ENCODE assay signal across 12 mouse cellular contexts in the genomic region with DNA sequence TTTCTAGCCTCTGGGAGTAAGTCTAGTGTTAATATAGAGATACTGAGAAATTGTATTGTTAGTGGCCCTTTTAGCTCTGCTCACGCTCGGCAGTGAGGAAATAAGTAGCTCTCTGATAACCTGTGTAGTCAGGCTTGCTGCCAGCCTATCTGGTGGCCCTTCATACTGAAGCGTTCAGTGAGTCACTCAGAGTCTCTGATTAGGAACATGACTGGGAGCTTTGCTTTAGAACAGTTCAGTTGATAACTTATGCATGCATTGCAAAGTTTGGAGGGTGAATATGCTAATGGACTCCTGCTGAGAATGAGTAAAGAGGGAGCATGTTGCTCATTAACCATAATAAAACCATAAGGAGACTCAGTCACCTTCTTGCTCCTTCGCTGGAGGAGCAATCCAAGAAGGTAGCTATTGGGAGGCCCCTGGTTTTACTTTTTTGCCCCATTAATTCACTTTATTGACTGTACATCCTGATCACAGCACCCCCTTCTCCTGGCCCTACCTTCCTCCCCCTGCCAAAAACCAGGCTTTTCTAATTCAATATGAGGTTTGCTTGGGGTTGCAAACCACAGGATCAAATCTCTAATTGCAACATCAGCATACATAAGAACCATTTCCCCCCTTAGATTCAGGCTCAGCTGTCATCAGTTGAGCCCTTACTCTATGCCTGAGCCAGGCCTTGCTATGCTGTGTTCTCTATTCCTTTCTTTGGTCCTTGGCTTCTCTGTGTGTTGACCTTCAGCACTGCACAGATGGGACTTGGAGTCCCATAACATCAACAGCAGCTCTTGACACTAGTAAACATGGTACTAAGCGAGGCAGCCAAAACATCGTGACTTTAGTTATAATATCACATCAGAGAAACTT.
DNase-seq lines count a peak whose midpoint lies in the region; ATAC-seq and TF ChIP-seq lines count a peak whose summit lies in the region.
"Had no signal": no experiment of that assay in that cellular context is flagged by ENCODE, and none has a peak within 500 bp of the region (broad histone marks: within the 10 kb centered on the region; RNA-seq: fewer than 3 reads in every experiment).

No protein-coding gene starts in this region.

- H3K4me1 ChIP-seq in embryonic facial prominence, embryonic 14.5 days (ENCODE audit: control insufficient read depth, insufficient read depth, low read length) = no peaks in the 10 kb centered on the region
- no peaks in the 10 kb centered on the region for H3K4me1 ChIP-seq in embryonic facial prominence, embryonic 10.5 days
- H3K4me1 ChIP-seq in intestine, postnatal 0 days (replicated peaks; ENCODE audit: control insufficient read depth, insufficient read depth, low read length) = no peaks in the 10 kb centered on the region
- no peaks in the 10 kb centered on the region for H3K4me1 ChIP-seq in stomach, embryonic 16.5 days (ENCODE audit: control insufficient read depth, insufficient read depth, low read length)

- ATAC-seq in embryonic facial prominence, embryonic 14.5 days (ENCODE audit: low read depth) = no peak
- ATAC-seq in intestine, postnatal 0 days = peak; percentile 95
- ATAC-seq in stomach, embryonic 16.5 days (ENCODE audit: insufficient read depth, low FRiP score) = peak; percentile 78; the same call in 1 of the 2 replicates

- no peak for TF ChIP-seq CTCF in intestine, postnatal 0 days (IDR thresholded peaks at IDR 0.05; ENCODE audit: low read depth)

- no peak overlapping the region for H3K4me2 ChIP-seq in embryonic facial prominence, embryonic 14.5 days (ENCODE audit: low read depth, low read length)
- H3K4me2 ChIP-seq in intestine, postnatal 0 days (replicated peaks; ENCODE audit: low read depth) = no peak overlapping the region
- no peak overlapping the region for H3K4me2 ChIP-seq in stomach, embryonic 16.5 days (ENCODE audit: low read depth, low read length)

- H3K27ac ChIP-seq in embryonic facial prominence, embryonic 14.5 days (replicated peaks; ENCODE audit: low read depth, low read length) = no peak overlapping the region
- no peak overlapping the region for H3K27ac ChIP-seq in embryonic facial prominence, embryonic 10.5 days (replicated peaks)
- H3K27ac ChIP-seq in intestine, postnatal 0 days (ENCODE audit: low read depth, low read length) = no peak overlapping the region
- H3K27ac ChIP-seq in stomach, embryonic 16.5 days (ENCODE audit: low read length) = no peak overlapping the region
- H3K27ac ChIP-seq: liver, embryonic 14.5 days had no signal

- no peak overlapping the region for H3K4me3 ChIP-seq in embryonic facial prominence, embryonic 14.5 days (ENCODE audit: low read depth, low read length)
- H3K4me3 ChIP-seq in embryonic facial prominence, embryonic 10.5 days = no peak overlapping the region
- no peak overlapping the region for H3K4me3 ChIP-seq in intestine, postnatal 0 days (ENCODE audit: low read depth, low read length)
- no peak overlapping the region for H3K4me3 ChIP-seq in stomach, embryonic 16.5 days (replicated peaks; ENCODE audit: low read length)

- H3K27me3 ChIP-seq in embryonic facial prominence, embryonic 14.5 days (replicated peaks; ENCODE audit: control insufficient read depth, insufficient read depth, low read length) = no peaks in the 10 kb centered on the region
- no peaks in the 10 kb centered on the region for H3K27me3 ChIP-seq in embryonic facial prominence, embryonic 10.5 days (replicated peaks; ENCODE audit: low read depth, poor library complexity, severe bottlenecking)
- no peaks in the 10 kb centered on the region for H3K27me3 ChIP-seq in intestine, postnatal 0 days (replicated peaks; ENCODE audit: control insufficient read depth, insufficient read depth, low read length)
- H3K27me3 ChIP-seq in stomach, embryonic 16.5 days (ENCODE audit: control insufficient read depth, insufficient read depth, low read length) = no peaks in the 10 kb centered on the region

- H3K36me3 ChIP-seq in embryonic facial prominence, embryonic 14.5 days (ENCODE audit: control insufficient read depth, insufficient read depth, low read length) = no peaks in the 10 kb centered on the region
- no peaks in the 10 kb centered on the region for H3K36me3 ChIP-seq in embryonic facial prominence, embryonic 10.5 days (replicated peaks)
- no peaks in the 10 kb centered on the region for H3K36me3 ChIP-seq in intestine, postnatal 0 days (ENCODE audit: control insufficient read depth, insufficient read depth)
- H3K36me3 ChIP-seq in stomach, embryonic 16.5 days (ENCODE audit: control insufficient read depth, insufficient read depth, low read length) = no peaks in the 10 kb centered on the region
- H3K36me3 ChIP-seq: G1E had no signal

- WGBS in embryonic facial prominence, embryonic 14.5 days = 69% methylated on average over 6 of the region's 6 CpGs
- 85% methylated on average over 6 of the region's 6 CpGs for WGBS in embryonic facial prominence, embryonic 10.5 days
- 53% methylated on average over 6 of the region's 6 CpGs for WGBS in intestine, postnatal 0 days
- WGBS in stomach, embryonic 16.5 days = 68% methylated on average over 6 of the region's 6 CpGs

- H3K9me3 ChIP-seq in embryonic facial prominence, embryonic 14.5 days (ENCODE audit: control insufficient read depth, low read length) = no peaks in the 10 kb centered on the region
- no peaks in the 10 kb centered on the region for H3K9me3 ChIP-seq in embryonic facial prominence, embryonic 10.5 days
- no peaks in the 10 kb centered on the region for H3K9me3 ChIP-seq in intestine, postnatal 0 days (ENCODE audit: control insufficient read depth)
- no peaks in the 10 kb centered on the region for H3K9me3 ChIP-seq in stomach, embryonic 16.5 days (replicated peaks; ENCODE audit: control insufficient read depth, low read length)
- H3K9me3 ChIP-seq: G1E had no signal

- H3K9ac ChIP-seq in embryonic facial prominence, embryonic 14.5 days (ENCODE audit: low read depth, low read length) = no peak overlapping the region
- H3K9ac ChIP-seq in intestine, postnatal 0 days (ENCODE audit: low read depth, low read length) = no peak overlapping the region
- no peak overlapping the region for H3K9ac ChIP-seq in stomach, embryonic 16.5 days (ENCODE audit: low read length)
- H3K9ac ChIP-seq: liver, embryonic 14.5 days had no signal

- DNase-seq in embryonic facial prominence, embryonic 14.5 days (ENCODE audit: low spot score) = peak; percentile 7
- no peak for DNase-seq in embryonic facial prominence, embryonic 10.5 days (ENCODE audit: low spot score)
- DNase-seq in layer of hippocampus, adult 9-11 months = peak; percentile 7
- DNase-seq in layer of hippocampus, postnatal 10 days (ENCODE audit: low spot score in 2 of 2) = no peak
- DNase-seq in thymus, postnatal 4 days = no peak
- no peak for DNase-seq in adrenal gland, postnatal 36 days
- DNase-seq: gastrocnemius, postnatal 10 days; spleen, adult 18-20 months had no signal

Comparison
In these comparisons a context has a peak if more than half of its experiments do, and no peak if none do; other contexts are left out.
1. DNase-seq: peak in embryonic facial prominence, embryonic 14.5 days (single experiment) and layer of hippocampus, adult 9-11 months (single experiment); none in embryonic facial prominence, embryonic 10.5 days (single experiment), layer of hippocampus, postnatal 10 days (0 of 2), thymus, postnatal 4 days (single experiment) and adrenal gland, postnatal 36 days (0 of 2).